8 mouse cellular contexts compared by ENCODE assay signal in genomic region chr1:180763307-180763706, GRCm38 (mm10). TPM values are rescaled to one million over a fixed set of nuclear protein-coding genes. Genes with fewer than 3 reads are reported as not detected.
A peak's percentile ranks its signal among the peaks of the same experiment; 100 is the strongest.
DNase-seq lines count a peak whose midpoint lies in the region; ATAC-seq and TF ChIP-seq lines count a peak whose summit lies in the region.

No protein-coding gene starts in this region.

- ATAC-seq in lung, postnatal 0 days: no peak
- ATAC-seq in erythroblast, adult 5-6 weeks (replicated peaks; ENCODE audit: low FRiP score, poor library complexity, severe bottlenecking): 0 out of 2 replicates have a peak, but pooled peaks have one; percentile 28
- ATAC-seq in limb, embryonic 15.5 days (ENCODE audit: insufficient number of reproducible peaks, low FRiP score, low TSS enrichment, low read depth): no peak
- ATAC-seq in stomach, embryonic 14.5 days (ENCODE audit: insufficient number of reproducible peaks, insufficient read depth, low FRiP score, low read depth): no peak
- no peak for ATAC-seq in megakaryocyte progenitor cell, adult 5-6 weeks (replicated peaks; ENCODE audit: poor library complexity)

- H3K9ac ChIP-seq in lung, postnatal 0 days (replicated peaks; ENCODE audit: low read depth): peak overlapping the region; percentile 29; the same call in 1 of the 2 replicates
- H3K9ac ChIP-seq in limb, embryonic 15.5 days: peak overlapping the region; percentile 33; the same call in 1 of the 2 replicates
- peak overlapping the region; percentile 32 for H3K9ac ChIP-seq in stomach, embryonic 14.5 days (replicated peaks; ENCODE audit: low read depth, low read length)

- H3K27me3 ChIP-seq in lung, postnatal 0 days (replicated peaks; ENCODE audit: insufficient read depth, low read length): 0 out of 2 replicates have a peak, but pooled peaks cover 3% of the 10 kb centered on the region
- no peaks in the 10 kb centered on the region for H3K27me3 ChIP-seq in limb, embryonic 15.5 days
- H3K27me3 ChIP-seq in stomach, embryonic 14.5 days (ENCODE audit: control insufficient read depth, insufficient read depth, low read length): no peaks in the 10 kb centered on the region

- no peaks in the 10 kb centered on the region for H3K9me3 ChIP-seq in lung, postnatal 0 days (ENCODE audit: low read length)
- no peaks in the 10 kb centered on the region for H3K9me3 ChIP-seq in limb, embryonic 15.5 days
- no peaks in the 10 kb centered on the region for H3K9me3 ChIP-seq in stomach, embryonic 14.5 days (ENCODE audit: control insufficient read depth, low read depth, low read length)

- no peak for TF ChIP-seq CTCF in lung, postnatal 0 days (IDR thresholded peaks at IDR 0.05)

- no peak overlapping the region; the same call in 1 of the 2 replicates for H3K27ac ChIP-seq in lung, postnatal 0 days (ENCODE audit: low read length)
- no peak overlapping the region for H3K27ac ChIP-seq in limb, embryonic 15.5 days
- no peak overlapping the region for H3K27ac ChIP-seq in stomach, embryonic 14.5 days (ENCODE audit: low read length)

- TF ChIP-seq EP300 in lung, postnatal 0 days (IDR thresholded peaks at IDR 0.05): no peak

- no peaks in the 10 kb centered on the region for H3K36me3 ChIP-seq in lung, postnatal 0 days (ENCODE audit: insufficient read depth, low read length)
- no peaks in the 10 kb centered on the region for H3K36me3 ChIP-seq in limb, embryonic 15.5 days
- H3K36me3 ChIP-seq in stomach, embryonic 14.5 days (ENCODE audit: control insufficient read depth, insufficient read depth, low read length): no peaks in the 10 kb centered on the region

- 10% methylated on average over 14 of the region's 14 CpGs for WGBS in lung, postnatal 0 days
- WGBS in limb, embryonic 15.5 days: 16% methylated on average over 14 of the region's 14 CpGs
- WGBS in stomach, embryonic 14.5 days: 15% methylated on average over 14 of the region's 14 CpGs

- H3K4me2 ChIP-seq in lung, postnatal 0 days (replicated peaks; ENCODE audit: low read depth, low read length): peak overlapping the region; percentile 69
- H3K4me2 ChIP-seq in limb, embryonic 15.5 days: peak overlapping the region; percentile 78
- H3K4me2 ChIP-seq in stomach, embryonic 14.5 days (replicated peaks; ENCODE audit: low read depth, low read length): peak overlapping the region; percentile 80

- DNase-seq in lung, postnatal 0 days (ENCODE audit: low spot score): no peak
- DNase-seq in lung, postnatal 14 days: no peak
- no peak for DNase-seq in urinary bladder, postnatal 14 days (ENCODE audit: low spot score)
- DNase-seq in kidney, postnatal 14 days: no peak

- H3K4me3 ChIP-seq in lung, postnatal 0 days (ENCODE audit: low read depth, low read length): peak overlapping the region; percentile 28
- H3K4me3 ChIP-seq in limb, embryonic 15.5 days: peak overlapping the region; percentile 42
- peak overlapping the region; percentile 36 for H3K4me3 ChIP-seq in stomach, embryonic 14.5 days (ENCODE audit: low read depth, low read length)

- H3K4me1 ChIP-seq in lung, postnatal 0 days (ENCODE audit: insufficient read depth, low read depth, low read length): peaks cover 15% of the 10 kb centered on the region; the same call in 1 of the 2 replicates
- H3K4me1 ChIP-seq in limb, embryonic 15.5 days: peaks cover 21% of the 10 kb centered on the region
- peaks cover 12% of the 10 kb centered on the region for H3K4me1 ChIP-seq in stomach, embryonic 14.5 days (ENCODE audit: control insufficient read depth, insufficient read depth, low read length)

RNA-seq across cellular contexts. Expression of gene Acbd3, which starts 37.5 kb away (rescaled TPM):
- 17.0 and 18.5 TPM in 2 replicates for polyA plus RNA-seq in lung, postnatal 0 days (2015; fragmentation: Nextera tagmentation; extraction: Ambion mirVana)
- total RNA-seq in erythroblast, adult 5-6 weeks (2015; ENCODE audit: low replicate concordance): 7.9 and 9.6 TPM in 2 replicates
- total RNA-seq in erythroblast, adult 5-6 weeks (2017; ENCODE audit: low replicate concordance): 12.3 and 16.4 TPM in 2 replicates
- polyA plus RNA-seq in limb, embryonic 15.5 days (2015; fragmentation: Nextera tagmentation; extraction: Ambion mirVana): 24.0 and 27.9 TPM in 2 replicates
- polyA plus RNA-seq in stomach, embryonic 14.5 days (2014; fragmentation: Nextera tagmentation; extraction: Ambion mirVana): 29.4 and 29.6 TPM in 2 replicates
- total RNA-seq in megakaryocyte progenitor cell, adult 5-6 weeks (2015): 23.9 and 27.3 TPM in 2 replicates
- 43.0 and 46.5 TPM in 2 replicates for total RNA-seq in megakaryocyte progenitor cell, adult 5-6 weeks (2017)

RNA-seq across cellular contexts. Expression of gene H3f3a, which starts 50.4 kb away (rescaled TPM):
- 1,774 and 1,827 TPM in 2 replicates for polyA plus RNA-seq in lung, postnatal 0 days (2015; fragmentation: Nextera tagmentation; extraction: Ambion mirVana)
- total RNA-seq in erythroblast, adult 5-6 weeks (2015; ENCODE audit: low replicate concordance): 966 and 1,002 TPM in 2 replicates
- total RNA-seq in erythroblast, adult 5-6 weeks (2017; ENCODE audit: low replicate concordance): 1,471 and 1,473 TPM in 2 replicates
- polyA plus RNA-seq in limb, embryonic 15.5 days (2015; fragmentation: Nextera tagmentation; extraction: Ambion mirVana): 2,561 and 2,592 TPM in 2 replicates
- 2,483 and 2,506 TPM in 2 replicates for polyA plus RNA-seq in stomach, embryonic 14.5 days (2014; fragmentation: Nextera tagmentation; extraction: Ambion mirVana)
- total RNA-seq in megakaryocyte progenitor cell, adult 5-6 weeks (2015): 1,870 and 2,095 TPM in 2 replicates
- 1,724 and 1,809 TPM in 2 replicates for total RNA-seq in megakaryocyte progenitor cell, adult 5-6 weeks (2017)
